ENCODE assay signal across 11 mouse cellular contexts in genomic region chr5:37154472-37154871, GRCm38 (mm10).
"Had no signal": no experiment of that assay in that cellular context is flagged by ENCODE, and none has a peak within 500 bp of the region (broad histone marks: within the 10 kb centered on the region; RNA-seq: fewer than 3 reads in every experiment).

No protein-coding gene starts in this region.

- H3K4me1 ChIP-seq: kidney, embryonic 15.5 days; liver, embryonic 13.5 days; midbrain, embryonic 12.5 days had no signal

- H3K36me3 ChIP-seq: kidney, embryonic 15.5 days; liver, embryonic 13.5 days; midbrain, embryonic 12.5 days had no signal

- DNase-seq: kidney, adult 8-10 months; kidney, postnatal 10 days; kidney, postnatal 36 days; liver, embryonic 13.5 days; lung, adult 2 months; lung, postnatal 14 days; lung, postnatal 4 days; thymus, adult 18-20 months; thymus, postnatal 36 days had no signal

- H3K9ac ChIP-seq: kidney, embryonic 15.5 days; liver, embryonic 13.5 days; midbrain, embryonic 12.5 days had no signal

- H3K4me3 ChIP-seq: kidney, embryonic 15.5 days; liver, embryonic 13.5 days; midbrain, embryonic 12.5 days had no signal

- H3K4me2 ChIP-seq: kidney, embryonic 15.5 days; liver, embryonic 13.5 days; midbrain, embryonic 12.5 days had no signal

- H3K27ac ChIP-seq: kidney, embryonic 15.5 days; liver, embryonic 13.5 days; midbrain, embryonic 12.5 days had no signal

- H3K9me3 ChIP-seq: kidney, embryonic 15.5 days; liver, embryonic 13.5 days; midbrain, embryonic 12.5 days had no signal
